Mouse (Mus musculus) bone marrow macrophage, adult 2 months (primary cell): ENCODE data around the gene Fam120b.

Experiments
- CTCF ChIP-seq: IDR thresholded peaks from 2 replicates; pipeline ENCODE4 v1.5.1; 2012; ENCODE audit warnings: low read depth, mild to moderate bottlenecking, low read length, moderate library complexity
- POLR2A ChIP-seq: IDR thresholded peaks from 2 replicates; pipeline ENCODE4 v1.6.1; 2012; ENCODE audit warnings: mild to moderate bottlenecking, low read depth, low read length, borderline replicate concordance

GRCm38 (mm10) chr17:15365650-15366049 lies 30.4 kb upstream of the Fam120b start:
- TF ChIP-seq CTCF (no peak), POLR2A (no peak)
